In genomic region chr5:103291219-103291618, GRCm38 (mm10) we compare ENCODE assay signal across 29 mouse cellular contexts.
DNase-seq lines count a peak whose midpoint lies in the region; ATAC-seq and TF ChIP-seq lines count a peak whose summit lies in the region.
"Had no signal": no experiment of that assay in that cellular context is flagged by ENCODE, and none has a peak within 500 bp of the region (broad histone marks: within the 10 kb centered on the region; RNA-seq: fewer than 3 reads in every experiment).

No protein-coding gene starts in this region.

- 84% methylated on average over 8 of the region's 8 CpGs for WGBS in kidney, postnatal 0 days
- 79% methylated on average over 8 of the region's 8 CpGs for WGBS in stomach, embryonic 14.5 days
- 65% methylated on average over 8 of the region's 8 CpGs for WGBS in stomach, postnatal 0 days
- WGBS in hindbrain, embryonic 12.5 days, result 93% methylated on average over 8 of the region's 8 CpGs

- no peak for ATAC-seq in kidney, postnatal 0 days (replicated peaks; ENCODE audit: low FRiP score, low read depth)
- peak; percentile 49; the same call in 1 of the 2 replicates for ATAC-seq in stomach, embryonic 14.5 days (ENCODE audit: insufficient number of reproducible peaks, insufficient read depth, low FRiP score, low read depth)
- no peak for ATAC-seq in stomach, postnatal 0 days (ENCODE audit: low FRiP score, low TSS enrichment)
- ATAC-seq in hindbrain, embryonic 12.5 days (ENCODE audit: low FRiP score), result no peak
- no peak for ATAC-seq in megakaryocyte, adult 5-6 weeks (ENCODE audit: poor library complexity, severe bottlenecking)
- ATAC-seq: forebrain, embryonic 15.5 days had no signal

- no peak overlapping the region for H3K4me3 ChIP-seq in kidney, postnatal 0 days (replicated peaks; ENCODE audit: low read depth, low read length)
- no peak overlapping the region for H3K4me3 ChIP-seq in stomach, embryonic 14.5 days (ENCODE audit: low read depth, low read length)
- no peak overlapping the region for H3K4me3 ChIP-seq in stomach, postnatal 0 days (ENCODE audit: low read depth, low read length)
- no peak overlapping the region for H3K4me3 ChIP-seq in hindbrain, embryonic 12.5 days
- H3K4me3 ChIP-seq: embryonic facial prominence, embryonic 10.5 days; embryonic facial prominence, embryonic 13.5 days; erythroblast, embryonic 14.5 days; forebrain, embryonic 12.5 days; forebrain, embryonic 15.5 days; heart, embryonic 10.5 days; heart, embryonic 13.5 days; hindbrain, embryonic 15.5 days had no signal

- H3K9ac ChIP-seq in kidney, postnatal 0 days (ENCODE audit: low read depth, low read length), result no peak overlapping the region
- H3K9ac ChIP-seq in stomach, embryonic 14.5 days (replicated peaks; ENCODE audit: low read depth, low read length), result no peak overlapping the region
- no peak overlapping the region for H3K9ac ChIP-seq in stomach, postnatal 0 days (ENCODE audit: low read length)
- no peak overlapping the region for H3K9ac ChIP-seq in hindbrain, embryonic 12.5 days
- H3K9ac ChIP-seq: embryonic facial prominence, embryonic 13.5 days; forebrain, embryonic 12.5 days; forebrain, embryonic 15.5 days; heart, embryonic 13.5 days; hindbrain, embryonic 15.5 days had no signal

- H3K36me3 ChIP-seq in kidney, postnatal 0 days (ENCODE audit: insufficient read depth, low read length), result no peaks in the 10 kb centered on the region
- no peaks in the 10 kb centered on the region for H3K36me3 ChIP-seq in stomach, embryonic 14.5 days (ENCODE audit: control insufficient read depth, insufficient read depth, low read length)
- H3K36me3 ChIP-seq in stomach, postnatal 0 days (ENCODE audit: control insufficient read depth, insufficient read depth, low read length), result no peaks in the 10 kb centered on the region
- H3K36me3 ChIP-seq in hindbrain, embryonic 12.5 days, result no peaks in the 10 kb centered on the region
- H3K36me3 ChIP-seq: embryonic facial prominence, embryonic 10.5 days; embryonic facial prominence, embryonic 13.5 days; forebrain, embryonic 12.5 days; forebrain, embryonic 15.5 days; G1E; heart, embryonic 10.5 days; heart, embryonic 13.5 days; hindbrain, embryonic 15.5 days had no signal

- H3K4me1 ChIP-seq in kidney, postnatal 0 days (replicated peaks; ENCODE audit: insufficient read depth, low read length), result no peaks in the 10 kb centered on the region
- no peaks in the 10 kb centered on the region for H3K4me1 ChIP-seq in stomach, embryonic 14.5 days (ENCODE audit: control insufficient read depth, insufficient read depth, low read length)
- no peaks in the 10 kb centered on the region for H3K4me1 ChIP-seq in stomach, postnatal 0 days (replicated peaks; ENCODE audit: control insufficient read depth, insufficient read depth)
- no peaks in the 10 kb centered on the region for H3K4me1 ChIP-seq in hindbrain, embryonic 12.5 days
- H3K4me1 ChIP-seq: embryonic facial prominence, embryonic 10.5 days; embryonic facial prominence, embryonic 13.5 days; forebrain, embryonic 12.5 days; heart, embryonic 10.5 days; heart, embryonic 13.5 days; hindbrain, embryonic 15.5 days had no signal

- peak; percentile 2 for DNase-seq in kidney, postnatal 0 days (ENCODE audit: low spot score)
- DNase-seq in kidney, adult 18-20 months, result no peak
- peak; percentile 9 for DNase-seq in retina, postnatal 1 day
- DNase-seq in retina, embryonic 14.5 days (ENCODE audit: low spot score), result no peak
- DNase-seq in stomach, postnatal 0 days (ENCODE audit: low spot score), result peak; percentile 15
- DNase-seq: adrenal gland, adult 8-10 months; B cell, adult 2 months; cerebellum, adult 11 months; cerebellum, adult 2 months; cerebellum, adult 9-11 months; cerebellum, postnatal 25 days; embryo, embryonic 11 days; gastrocnemius, postnatal 25 days; heart, adult 18-20 months; heart, postnatal 14 days; heart, postnatal 4 days had no signal

- H3K27me3 ChIP-seq in kidney, postnatal 0 days (ENCODE audit: insufficient read depth, low read length), result no peaks in the 10 kb centered on the region
- no peaks in the 10 kb centered on the region for H3K27me3 ChIP-seq in stomach, embryonic 14.5 days (ENCODE audit: control insufficient read depth, insufficient read depth, low read length)
- no peaks in the 10 kb centered on the region for H3K27me3 ChIP-seq in stomach, postnatal 0 days (ENCODE audit: control insufficient read depth, insufficient read depth, low read length)
- no peaks in the 10 kb centered on the region for H3K27me3 ChIP-seq in hindbrain, embryonic 12.5 days
- H3K27me3 ChIP-seq: CH12.LX; embryonic facial prominence, embryonic 13.5 days; forebrain, embryonic 12.5 days; forebrain, embryonic 15.5 days; heart, embryonic 13.5 days; hindbrain, embryonic 15.5 days had no signal

- H3K27ac ChIP-seq in kidney, postnatal 0 days, result no peak overlapping the region
- H3K27ac ChIP-seq in stomach, embryonic 14.5 days (ENCODE audit: low read length), result no peak overlapping the region
- no peak overlapping the region for H3K27ac ChIP-seq in stomach, postnatal 0 days (replicated peaks)
- H3K27ac ChIP-seq in hindbrain, embryonic 12.5 days, result no peak overlapping the region
- H3K27ac ChIP-seq: embryonic facial prominence, embryonic 10.5 days; embryonic facial prominence, embryonic 13.5 days; forebrain, embryonic 12.5 days; forebrain, embryonic 15.5 days; heart, embryonic 10.5 days; heart, embryonic 13.5 days; hindbrain, embryonic 15.5 days had no signal

- TF ChIP-seq CTCF in kidney, postnatal 0 days (IDR thresholded peaks at IDR 0.05; ENCODE audit: low read depth), result no peak
- no peak for TF ChIP-seq CTCF in stomach, postnatal 0 days (IDR thresholded peaks at IDR 0.05; ENCODE audit: low read depth)

- no peak overlapping the region for H3K4me2 ChIP-seq in kidney, postnatal 0 days (ENCODE audit: low read length)
- no peak overlapping the region for H3K4me2 ChIP-seq in stomach, embryonic 14.5 days (replicated peaks; ENCODE audit: low read depth, low read length)
- H3K4me2 ChIP-seq in stomach, postnatal 0 days (replicated peaks; ENCODE audit: low read depth), result no peak overlapping the region
- no peak overlapping the region for H3K4me2 ChIP-seq in hindbrain, embryonic 12.5 days (replicated peaks)
- H3K4me2 ChIP-seq: embryonic facial prominence, embryonic 13.5 days; forebrain, embryonic 12.5 days; forebrain, embryonic 15.5 days; heart, embryonic 13.5 days; hindbrain, embryonic 15.5 days had no signal

- H3K9me3 ChIP-seq in kidney, postnatal 0 days (replicated peaks; ENCODE audit: low read length), result no peaks in the 10 kb centered on the region
- no peaks in the 10 kb centered on the region for H3K9me3 ChIP-seq in stomach, embryonic 14.5 days (ENCODE audit: control insufficient read depth, low read depth, low read length)
- no peaks in the 10 kb centered on the region for H3K9me3 ChIP-seq in stomach, postnatal 0 days (ENCODE audit: control insufficient read depth, low read length)
- H3K9me3 ChIP-seq in hindbrain, embryonic 12.5 days (replicated peaks), result no peaks in the 10 kb centered on the region
- H3K9me3 ChIP-seq: embryonic facial prominence, embryonic 10.5 days; embryonic facial prominence, embryonic 13.5 days; forebrain, embryonic 12.5 days; forebrain, embryonic 15.5 days; heart, embryonic 10.5 days; heart, embryonic 13.5 days; hindbrain, embryonic 15.5 days had no signal

- TF ChIP-seq EP300 in stomach, postnatal 0 days (optimal IDR thresholded peaks at IDR 0.05), result no peak

Comparison
In these comparisons a context has a peak if more than half of its experiments do, and no peak if none do; other contexts are left out.
1. DNase-seq: peak in kidney, postnatal 0 days (single experiment), retina, postnatal 1 day (single experiment) and stomach, postnatal 0 days (single experiment); none in kidney, adult 18-20 months (single experiment) and retina, embryonic 14.5 days (single experiment).